ENCODE assay signal across 8 mouse cellular contexts in genomic region chr19:7172051-7172866, GRCm38 (mm10). TPM values are rescaled to one million over a fixed set of nuclear protein-coding genes. Genes with fewer than 3 reads are reported as not detected.
DNase-seq lines count a peak whose midpoint lies in the region; ATAC-seq lines count a peak whose summit lies in the region.

No protein-coding gene starts in this region.

- peak; percentile 57 for ATAC-seq in heart, embryonic 16.5 days (replicated peaks; ENCODE audit: extremely low read depth, insufficient read depth, low FRiP score)
- peak; percentile 93 for ATAC-seq in forebrain, embryonic 11.5 days (replicated peaks; ENCODE audit: low FRiP score)
- ATAC-seq in kidney, embryonic 14.5 days (ENCODE audit: low FRiP score, low TSS enrichment) = peak; percentile 76
- peak; percentile 85 for ATAC-seq in neural tube, embryonic 15.5 days (ENCODE audit: low FRiP score)

- 18% methylated on average over 13 of the region's 13 CpGs for WGBS in heart, embryonic 16.5 days
- 8% methylated on average over 13 of the region's 13 CpGs for WGBS in forebrain, embryonic 11.5 days
- WGBS in kidney, embryonic 14.5 days = 23% methylated on average over 13 of the region's 13 CpGs
- 11% methylated on average over 13 of the region's 13 CpGs for WGBS in neural tube, embryonic 15.5 days

- H3K4me3 ChIP-seq in heart, embryonic 16.5 days (ENCODE audit: low read length) = no peak overlapping the region
- no peak overlapping the region for H3K4me3 ChIP-seq in forebrain, embryonic 11.5 days (ENCODE audit: low read depth, low read length)
- no peak overlapping the region for H3K4me3 ChIP-seq in kidney, embryonic 14.5 days (ENCODE audit: low read length)
- no peak overlapping the region for H3K4me3 ChIP-seq in neural tube, embryonic 15.5 days (replicated peaks)

- H3K9me3 ChIP-seq in heart, embryonic 16.5 days (replicated peaks; ENCODE audit: control insufficient read depth, low read length) = no peaks in the 10 kb centered on the region
- H3K9me3 ChIP-seq in forebrain, embryonic 11.5 days (ENCODE audit: control insufficient read depth, low read length) = no peaks in the 10 kb centered on the region
- H3K9me3 ChIP-seq in kidney, embryonic 14.5 days (ENCODE audit: control insufficient read depth, low read length) = no peaks in the 10 kb centered on the region
- no peaks in the 10 kb centered on the region for H3K9me3 ChIP-seq in neural tube, embryonic 15.5 days (replicated peaks)

- H3K9ac ChIP-seq in heart, embryonic 16.5 days (ENCODE audit: low read length) = no peak overlapping the region
- no peak overlapping the region for H3K9ac ChIP-seq in forebrain, embryonic 11.5 days (ENCODE audit: low read length)
- H3K9ac ChIP-seq in kidney, embryonic 14.5 days (ENCODE audit: low read depth, low read length) = no peak overlapping the region
- no peak overlapping the region for H3K9ac ChIP-seq in neural tube, embryonic 15.5 days (replicated peaks)

- H3K4me1 ChIP-seq in heart, embryonic 16.5 days (ENCODE audit: control insufficient read depth, insufficient read depth, low read length) = peaks cover 22% of the 10 kb centered on the region
- H3K4me1 ChIP-seq in forebrain, embryonic 11.5 days (replicated peaks; ENCODE audit: control insufficient read depth, insufficient read depth, low read length) = peaks cover 29% of the 10 kb centered on the region
- H3K4me1 ChIP-seq in kidney, embryonic 14.5 days (ENCODE audit: control insufficient read depth, insufficient read depth, low read length) = peaks cover 24% of the 10 kb centered on the region; the same call in 1 of the 2 replicates
- H3K4me1 ChIP-seq in neural tube, embryonic 15.5 days = peaks cover 27% of the 10 kb centered on the region

- H3K36me3 ChIP-seq in heart, embryonic 16.5 days (ENCODE audit: control insufficient read depth, insufficient read depth) = no peaks in the 10 kb centered on the region
- H3K36me3 ChIP-seq in forebrain, embryonic 11.5 days (ENCODE audit: control insufficient read depth, insufficient read depth, low read length) = no peaks in the 10 kb centered on the region
- H3K36me3 ChIP-seq in kidney, embryonic 14.5 days (ENCODE audit: control insufficient read depth, insufficient read depth, low read length) = no peaks in the 10 kb centered on the region
- no peaks in the 10 kb centered on the region for H3K36me3 ChIP-seq in neural tube, embryonic 15.5 days

- H3K4me2 ChIP-seq in heart, embryonic 16.5 days (ENCODE audit: low read depth, low read length) = no peak overlapping the region
- H3K4me2 ChIP-seq in forebrain, embryonic 11.5 days (ENCODE audit: low read depth, low read length, severe bottlenecking) = peak overlapping the region; percentile 11; the same call in 1 of the 2 replicates
- H3K4me2 ChIP-seq in kidney, embryonic 14.5 days (replicated peaks; ENCODE audit: low read depth, low read length) = no peak overlapping the region
- H3K4me2 ChIP-seq in neural tube, embryonic 15.5 days = peak overlapping the region; percentile 25

- no peak for DNase-seq in heart, postnatal 36 days
- peak; percentile 93 for DNase-seq in forebrain, embryonic 11.5 days (ENCODE audit: low spot score)
- DNase-seq in lung, adult 18-20 months = peak; percentile 65 to 74
- DNase-seq in cerebellum, adult 18-20 months = no peak
- DNase-seq in urinary bladder, adult 2 months (ENCODE audit: low spot score) = no peak

- H3K27ac ChIP-seq in heart, embryonic 16.5 days (ENCODE audit: low read length) = no peak overlapping the region
- peak overlapping the region; percentile 37 for H3K27ac ChIP-seq in forebrain, embryonic 11.5 days (ENCODE audit: low read depth, low read length)
- no peak overlapping the region for H3K27ac ChIP-seq in kidney, embryonic 14.5 days (ENCODE audit: low read depth, low read length)
- H3K27ac ChIP-seq in neural tube, embryonic 15.5 days (replicated peaks) = peak overlapping the region; percentile 14; the same call in 1 of the 2 replicates

- intact Hi-C loops in heart, postnatal 36 days (cut with DNase I) = no loop called here

- peaks cover 9% of the 10 kb centered on the region for H3K27me3 ChIP-seq in heart, embryonic 16.5 days (ENCODE audit: control insufficient read depth, insufficient read depth, low read length)
- H3K27me3 ChIP-seq in forebrain, embryonic 11.5 days (ENCODE audit: control insufficient read depth, insufficient read depth, low read length) = peaks cover 5% of the 10 kb centered on the region; the same call in 1 of the 2 replicates
- H3K27me3 ChIP-seq in kidney, embryonic 14.5 days (ENCODE audit: control insufficient read depth, insufficient read depth, low read length) = peaks cover 10% of the 10 kb centered on the region
- peaks cover 27% of the 10 kb centered on the region for H3K27me3 ChIP-seq in neural tube, embryonic 15.5 days (replicated peaks)

RNA-seq across cellular contexts. Expression of gene Otub1, which starts 33.9 kb away (rescaled TPM):
- 140 and 141 TPM in 2 replicates for polyA plus RNA-seq in heart, embryonic 16.5 days (2015; fragmentation: Nextera tagmentation; extraction: Ambion mirVana)
- 10 to 100 TPM; 72.2 to 72.6 TPM for total RNA-seq in heart, postnatal 36 days (2021)
- polyA plus RNA-seq in forebrain, embryonic 11.5 days (2014; fragmentation: Nextera tagmentation; extraction: Ambion mirVana) = 238 and 256 TPM in 2 replicates
- polyA plus RNA-seq in kidney, embryonic 14.5 days (2014; fragmentation: Nextera tagmentation; extraction: Ambion mirVana) = 237 and 255 TPM in 2 replicates
- polyA plus RNA-seq in neural tube, embryonic 15.5 days (2015; fragmentation: Nextera tagmentation; extraction: Ambion mirVana) = 226 and 235 TPM in 2 replicates
- polyA plus RNA-seq in urinary bladder, adult 2 months (2012; rRNA removed) = 91.0 and 97.6 TPM in 2 replicates

RNA-seq across cellular contexts. Expression of gene Cox8a, which starts 45.2 kb away (rescaled TPM):
- 1,892 and 2,285 TPM in 2 replicates for polyA plus RNA-seq in heart, embryonic 16.5 days (2015; fragmentation: Nextera tagmentation; extraction: Ambion mirVana)
- total RNA-seq in heart, postnatal 36 days (2021) = 100 to 1,000 TPM; 395 to 437 TPM
- 678 and 706 TPM in 2 replicates for polyA plus RNA-seq in forebrain, embryonic 11.5 days (2014; fragmentation: Nextera tagmentation; extraction: Ambion mirVana)
- polyA plus RNA-seq in kidney, embryonic 14.5 days (2014; fragmentation: Nextera tagmentation; extraction: Ambion mirVana) = 1,171 and 1,487 TPM in 2 replicates
- polyA plus RNA-seq in neural tube, embryonic 15.5 days (2015; fragmentation: Nextera tagmentation; extraction: Ambion mirVana) = 1,209 and 1,254 TPM in 2 replicates
- polyA plus RNA-seq in urinary bladder, adult 2 months (2012; rRNA removed) = 508 and 528 TPM in 2 replicates

Comparison
In these comparisons a context has a peak if more than half of its experiments do, and no peak if none do; other contexts are left out.
1. H3K27ac ChIP-seq: peak in forebrain, embryonic 11.5 days (single experiment) and neural tube, embryonic 15.5 days (single experiment); none in heart, embryonic 16.5 days (single experiment) and kidney, embryonic 14.5 days (single experiment).
2. H3K4me2 ChIP-seq: peak in forebrain, embryonic 11.5 days (single experiment) and neural tube, embryonic 15.5 days (single experiment); none in heart, embryonic 16.5 days (single experiment) and kidney, embryonic 14.5 days (single experiment).
3. DNase-seq: peak in forebrain, embryonic 11.5 days (single experiment) and lung, adult 18-20 months (2 of 2); none in heart, postnatal 36 days (0 of 2), cerebellum, adult 18-20 months (0 of 2) and urinary bladder, adult 2 months (single experiment).
4. Peak in every context shown above with its lines, with median percentiles within 50 percentile points of each other: ATAC-seq.